Mouse (Mus musculus): Measurements from ENCODE around the gene Mthfd1l. TPM values are rescaled to one million over a fixed set of nuclear protein-coding genes. Genes with fewer than 3 reads are reported as not detected.
"Not testable (repeated sequence)": the region's sequence is repeated elsewhere in the genome, so short reads cannot be mapped to it uniquely, and the experiment has no call there.

Mthfd1l gene
- total RNA-seq, 2 experiments from 2014 or later: 8.6 to 9.6 TPM

- TF ChIP-seq CTCF (IDR thresholded peaks at IDR 0.05): no peak
- no peak for DNase-seq (ENCODE audit: extremely low spot score in 1 of 2, low spot score in 2 of 2)
- H3K4me3 ChIP-seq: no peak overlapping the region
- intact Hi-C loops (cut with DNase I): no loop called here
- H3K27ac ChIP-seq: no peak overlapping the region
Measured at GRCm38 (mm10) chr10:4054589-4054988, 81.7 kb downstream of the Mthfd1l start.

- TF ChIP-seq CTCF (IDR thresholded peaks at IDR 0.05): no peak
- Histone ChIP-seq H3K4me3 (no peak overlapping the region), H3K27ac (no peak overlapping the region)
- intact Hi-C loops (cut with DNase I): no loop called here
- no peak for DNase-seq (ENCODE audit: extremely low spot score in 1 of 2, low spot score in 2 of 2)
Measured at GRCm38 (mm10) chr10:4057397-4057796, 84.5 kb downstream of the Mthfd1l start.

GRCm38 (mm10) chr10:4057832-4058231 is 84.9 kb downstream of the Mthfd1l start:
- intact Hi-C loops (cut with DNase I): no loop called here
- TF ChIP-seq CTCF (IDR thresholded peaks at IDR 0.05): no peak
- no peak for DNase-seq (ENCODE audit: extremely low spot score in 1 of 2, low spot score in 2 of 2)
- Histone ChIP-seq H3K4me3 (no peak overlapping the region), H3K27ac (no peak overlapping the region)

- H3K27ac ChIP-seq: no peak overlapping the region
- intact Hi-C loops (cut with DNase I): no loop called here
- H3K4me3 ChIP-seq: no peak overlapping the region
- DNase-seq (ENCODE audit: extremely low spot score in 1 of 2, low spot score in 2 of 2): no peak
- no peak for TF ChIP-seq CTCF (IDR thresholded peaks at IDR 0.05)
Measured at GRCm38 (mm10) chr10:4061071-4061987, 88.4 kb downstream of the Mthfd1l start.

- H3K27ac ChIP-seq: no peak overlapping the region
- DNase-seq (ENCODE audit: extremely low spot score in 1 of 2, low spot score in 2 of 2): no peak
- intact Hi-C loops (cut with DNase I): no loop called here
- no peak for TF ChIP-seq CTCF (IDR thresholded peaks at IDR 0.05)
- no peak overlapping the region for H3K4me3 ChIP-seq
Measured at GRCm38 (mm10) chr10:4063537-4063936, 90.6 kb downstream of the Mthfd1l start.

GRCm38 (mm10) chr10:4065295-4066084 is 92.6 kb downstream of the Mthfd1l start:
- H3K4me3 ChIP-seq: no peak overlapping the region
- no peak for DNase-seq (ENCODE audit: extremely low spot score in 1 of 2, low spot score in 2 of 2)
- intact Hi-C loops (cut with DNase I): no loop called here
- no peak for TF ChIP-seq CTCF (IDR thresholded peaks at IDR 0.05)
- H3K27ac ChIP-seq: no peak overlapping the region

GRCm38 (mm10) chr10:4069258-4069826 is 96.4 kb downstream of the Mthfd1l start:
- TF ChIP-seq CTCF (IDR thresholded peaks at IDR 0.05): no peak
- DNase-seq (ENCODE audit: extremely low spot score in 1 of 2, low spot score in 2 of 2): no peak
- intact Hi-C loops (cut with DNase I): no loop called here
- Histone ChIP-seq H3K4me3 (no peak overlapping the region), H3K27ac (no peak overlapping the region)

- Histone ChIP-seq H3K4me3 (no peak overlapping the region), H3K27ac (no peak overlapping the region)
- intact Hi-C loops (cut with DNase I): no loop called here
- TF ChIP-seq CTCF (IDR thresholded peaks at IDR 0.05): no peak
- no peak for DNase-seq (ENCODE audit: extremely low spot score in 1 of 2, low spot score in 2 of 2)
Measured at GRCm38 (mm10) chr10:4070061-4070460, 97.1 kb downstream of the Mthfd1l start.

GRCm38 (mm10) chr10:4071069-4071844 is 98.3 kb downstream of the Mthfd1l start:
- H3K27ac ChIP-seq: no peak overlapping the region
- no peak for DNase-seq (ENCODE audit: extremely low spot score in 1 of 2, low spot score in 2 of 2)
- H3K4me3 ChIP-seq: no peak overlapping the region
- no peak for TF ChIP-seq CTCF (IDR thresholded peaks at IDR 0.05)
- intact Hi-C loops (cut with DNase I): no loop called here

GRCm38 (mm10) chr10:4071845-4072345 is 99.0 kb downstream of the Mthfd1l start:
- H3K27ac ChIP-seq: no peak overlapping the region
- intact Hi-C loops (cut with DNase I): no loop called here
- no peak overlapping the region for H3K4me3 ChIP-seq
- DNase-seq (ENCODE audit: extremely low spot score in 1 of 2, low spot score in 2 of 2): no peak
- TF ChIP-seq CTCF (IDR thresholded peaks at IDR 0.05): no peak

GRCm38 (mm10) chr10:4072491-4072890 is 99.6 kb downstream of the Mthfd1l start:
- intact Hi-C loops (cut with DNase I); H3K27ac ChIP-seq; DNase-seq (ENCODE audit: extremely low spot score in 1 of 2, low spot score in 2 of 2); H3K4me3 ChIP-seq: not testable (repeated sequence)

All from left cerebral cortex, adult 2 months (tissue).